Mouse (Mus musculus) heart, adult 18-20 months (tissue): ENCODE results near the gene Vps45. TPM values are rescaled to one million over a fixed set of nuclear protein-coding genes. Genes with fewer than 3 reads are reported as not detected.

Experiments used
- total RNA-seq, 2 experiments: library from RNA; stranded (reverse); gene quantifications; 2 replicates each; pipeline ENCODE4 v1.2.3; 2021

Gene Vps45
- total RNA-seq, 2 experiments from 2014 or later, result 22.5 to 27.1 TPM

Other genes starting within 250 kb of the Vps45 start
- gene Rprd2, start 239.6 kb downstream of the Vps45 start, total RNA-seq, result 10 to 100 TPM; 42.5 to 44.6 TPM
- gene Prpf3, start 202.6 kb downstream of the Vps45 start, total RNA-seq, result 10 to 100 TPM; 20.5 to 22.9 TPM
- 100 to 1,000 TPM; 323 to 346 TPM for gene Mrps21, start 186.9 kb downstream of the Vps45 start, total RNA-seq
- gene Ciart, start 176.2 kb downstream of the Vps45 start, total RNA-seq, result 1 to 10 TPM; 5.9 TPM
- 1 to 10 TPM; 7.6 to 9.6 TPM for gene BC028528, start 166.5 kb downstream of the Vps45 start, total RNA-seq
- 100 to 1,000 TPM; 109 to 125 TPM for gene Aph1a, start 164.5 kb downstream of the Vps45 start, total RNA-seq
- gene Car14, start 153.8 kb downstream of the Vps45 start, total RNA-seq, result 100 to 1,000 TPM; 137 to 170 TPM
- 10 to 100 TPM; 87.2 to 89.3 TPM for gene Anp32e, start 129.2 kb downstream of the Vps45 start, total RNA-seq
- 10 to 100 TPM; 64.7 to 68.2 TPM for gene Plekho1, start 62.5 kb downstream of the Vps45 start, total RNA-seq
- gene Otud7b, start 46.1 kb upstream of the Vps45 start, total RNA-seq, result 10 to 100 TPM; 50.3 to 57.4 TPM
- 1 to 10 TPM; 1.7 to 3.4 TPM for gene Mtmr11, start 103.5 kb upstream of the Vps45 start, total RNA-seq
- 10 to 100 TPM; 15.4 to 18.7 TPM for gene Sf3b4, start 113.9 kb upstream of the Vps45 start, total RNA-seq
- 1 to 10 TPM; 1.8 to 2.1 TPM for gene Sv2a, start 122.7 kb upstream of the Vps45 start, total RNA-seq
- 10 to 100 TPM; 28.1 to 34.4 TPM for gene Bola1, start 161.2 kb upstream of the Vps45 start, total RNA-seq
- gene Hist2h2ab, start 161.4 kb upstream of the Vps45 start, total RNA-seq, result 1 to 10 TPM; 1.8 to 1.9 TPM
- gene Hist2h2ac, start 162.4 kb upstream of the Vps45 start, total RNA-seq, result 10 to 100 TPM; 18.4 to 22.1 TPM
- 1 to 10 TPM; 7.9 to 8.4 TPM for gene Hist2h2be, start 162.7 kb upstream of the Vps45 start, total RNA-seq
- gene Hist2h3c2, start 180.7 kb upstream of the Vps45 start, total RNA-seq, result 1 to 10 TPM; 4.0 to 9.0 TPM
- gene Hist2h2aa2, start 181.8 kb upstream of the Vps45 start, total RNA-seq, result 100 to 1,000 TPM; 189 to 197 TPM
- 10 to 100 TPM in 1 of 2 experiments, 1 to 10 TPM in 1; 9.3 to 14.7 TPM for gene Hist2h2aa1, start 187.0 kb upstream of the Vps45 start, total RNA-seq
- gene Hist2h3c1, start 188.2 kb upstream of the Vps45 start, total RNA-seq, result not detected
- 10 to 100 TPM; 12.0 to 13.7 TPM for gene Hist2h4, start 204.8 kb upstream of the Vps45 start, total RNA-seq
- gene Hist2h3b, start 210.2 kb upstream of the Vps45 start, total RNA-seq, result 10 to 100 TPM; 16.8 to 21.7 TPM
- 10 to 100 TPM; 30.7 to 37.2 TPM for gene Hist2h2bb, start 211.3 kb upstream of the Vps45 start, total RNA-seq
- gene Fcgr1, start 235.5 kb upstream of the Vps45 start, total RNA-seq, result 1 to 10 TPM in 1 of 2 experiments, under 1 TPM in 1; 0.39 to 1.1 TPM